Mouse (Mus musculus) limb, embryonic 15.5 days (tissue): ENCODE results near the gene Eef1a1. TPM values are rescaled to one million over a fixed set of nuclear protein-coding genes. Genes with fewer than 3 reads are reported as not detected.
A peak's percentile ranks its signal among the peaks of the same experiment; 100 is the strongest.

Experiments used
- ATAC-seq: fragments of 200-750 bp; cut with Nextera tagmentation; 2 replicates; pipeline ENCODE4 v1.8.0; 2017; ENCODE audit warnings: low read depth, moderate TSS enrichment; ENCODE audit not compliant: insufficient number of reproducible peaks, low FRiP score, low TSS enrichment
- H3K27ac ChIP-seq: fragments of 300-500 bp; sonication (generic); 2 replicates; pipeline ENCODE4 v1.5.1; 2015; ENCODE audit warnings: moderate library complexity, mild to moderate bottlenecking, inconsistent platforms
- H3K27me3 ChIP-seq: fragments of 300-500 bp; sonication (generic); 2 replicates; pipeline ENCODE4 v1.6.1; 2015; ENCODE audit warnings: inconsistent platforms
- H3K36me3 ChIP-seq: fragments of 300-500 bp; sonication (generic); 2 replicates; pipeline ENCODE4 v1.6.1; 2015; ENCODE audit warnings: inconsistent platforms
- H3K4me1 ChIP-seq: fragments of 300-500 bp; sonication (generic); 2 replicates; pipeline ENCODE4 v1.6.1; 2015; ENCODE audit warnings: inconsistent platforms
- H3K4me2 ChIP-seq: fragments of 300-500 bp; sonication (generic); 2 replicates; pipeline ENCODE4 v1.6.1; 2015; ENCODE audit warnings: mild to moderate bottlenecking, inconsistent platforms
- H3K4me3 ChIP-seq: fragments of 300-500 bp; sonication (generic); 2 replicates; pipeline ENCODE4 v1.5.1; 2015; ENCODE audit warnings: mild to moderate bottlenecking, inconsistent platforms
- H3K9ac ChIP-seq: fragments of 300-500 bp; sonication (generic); 2 replicates; pipeline ENCODE4 v1.6.1; 2015; ENCODE audit warnings: inconsistent platforms
- H3K9me3 ChIP-seq: fragments of 300-500 bp; sonication (generic); 2 replicates; pipeline ENCODE4 v1.6.1; 2016; ENCODE audit warnings: inconsistent platforms
- WGBS: fragments of 180-500 bp; shearing (Covaris S2); methylation state at CpG from one replicate; pipeline ENCODE4 v1.1.7; 2015; 5-methylcytosine and 5-hydroxymethylcytosine counted together
- microRNA-seq: library from miRNA; unstranded; fragments of <30 nt; microRNA quantifications from one replicate; pipeline ENCODE4, GENCODE M21; 2016
- polyA plus RNA-seq: library from polyadenylated mRNA; unstranded; fragments of >200 nt; fragmentation: Nextera tagmentation; extraction: Ambion mirVana; gene quantifications from 2 replicates; pipeline ENCODE4 v1.2.1, GENCODE M21; 2015

The Eef1a1 gene
- polyA plus RNA-seq, 1 experiment from 2014 or later, result 5,127 TPM

DNA sequence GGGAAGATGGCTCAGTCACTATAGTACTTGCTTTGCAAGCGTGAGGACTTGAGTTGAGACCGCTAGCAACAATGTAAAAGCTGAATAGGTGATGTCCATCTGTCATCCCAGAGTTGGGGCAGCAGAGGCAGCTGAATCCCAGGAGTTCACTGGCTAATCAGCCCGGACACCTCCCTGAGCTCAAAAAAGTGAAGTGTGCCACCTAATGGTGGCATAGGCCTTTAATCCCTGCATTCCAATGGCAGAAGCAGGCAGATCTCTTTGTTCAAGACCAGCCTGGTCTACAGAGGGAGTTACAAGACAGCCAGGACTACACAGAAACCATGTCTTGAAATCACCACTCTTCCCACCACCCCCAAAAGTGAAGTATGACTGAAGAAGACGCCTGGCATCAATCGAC, 56.5 kb downstream of the Eef1a1 start:
- H3K4me3 ChIP-seq, result no peak overlapping the region
- no peak for ATAC-seq
- H3K4me1 ChIP-seq, result no peaks in the 10 kb centered on the region
- no peak overlapping the region for H3K4me2 ChIP-seq
- no peak overlapping the region for H3K9ac ChIP-seq
- H3K27ac ChIP-seq, result no peak overlapping the region
- WGBS, result 88% methylated on average over 5 of the region's 5 CpGs
- no peaks in the 10 kb centered on the region for H3K36me3 ChIP-seq
- no peaks in the 10 kb centered on the region for H3K9me3 ChIP-seq
- no peaks in the 10 kb centered on the region for H3K27me3 ChIP-seq

DNA sequence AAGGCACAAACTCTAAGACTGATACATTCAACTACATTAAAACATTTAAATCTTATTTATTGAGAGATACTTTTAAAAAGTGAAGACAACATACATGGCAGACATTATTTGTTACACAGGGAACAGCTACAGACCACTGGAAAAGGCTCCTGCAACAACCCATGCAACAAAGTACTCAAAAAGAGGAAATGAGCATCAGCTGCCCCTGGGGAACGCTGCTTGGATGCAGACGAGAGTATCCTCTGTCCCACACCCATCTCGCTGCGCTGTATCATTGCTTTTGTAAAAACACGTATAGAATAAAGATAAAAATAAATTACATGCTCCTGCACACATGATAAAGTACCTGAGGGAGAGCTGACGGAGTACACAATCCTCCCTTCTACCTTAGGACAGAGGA, 58.5 kb downstream of the Eef1a1 start:
- no peak for ATAC-seq
- WGBS, result 71% methylated on average over 6 of the region's 6 CpGs
- no peaks in the 10 kb centered on the region for H3K4me1 ChIP-seq
- H3K36me3 ChIP-seq, result no peaks in the 10 kb centered on the region
- no peak overlapping the region for H3K4me3 ChIP-seq
- no peak overlapping the region for H3K4me2 ChIP-seq
- H3K27ac ChIP-seq, result no peak overlapping the region
- H3K9me3 ChIP-seq, result no peaks in the 10 kb centered on the region
- H3K27me3 ChIP-seq, result no peaks in the 10 kb centered on the region
- no peak overlapping the region for H3K9ac ChIP-seq

DNA sequence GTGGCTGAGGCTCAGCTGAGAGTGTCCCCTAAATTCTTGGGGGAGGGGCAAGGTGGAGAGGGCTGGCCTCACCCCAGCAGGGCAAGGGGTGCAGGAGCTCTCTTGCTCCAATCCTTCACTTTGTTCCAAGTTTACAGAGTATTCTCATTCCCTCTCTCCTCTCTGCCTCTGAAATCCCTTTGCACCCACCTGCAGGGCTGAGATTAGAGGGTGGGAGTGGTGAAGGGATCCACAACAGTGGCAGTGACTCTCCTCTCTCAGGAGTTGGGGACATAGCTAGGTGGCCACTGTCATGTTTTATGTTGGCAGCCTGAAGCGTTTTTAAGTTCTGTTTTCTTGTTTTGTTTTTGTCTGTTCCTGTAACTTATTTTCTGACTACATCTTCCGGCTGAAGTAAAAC, 59.4 kb downstream of the Eef1a1 start:
- no peak for ATAC-seq
- no peaks in the 10 kb centered on the region for H3K27me3 ChIP-seq

DNA sequence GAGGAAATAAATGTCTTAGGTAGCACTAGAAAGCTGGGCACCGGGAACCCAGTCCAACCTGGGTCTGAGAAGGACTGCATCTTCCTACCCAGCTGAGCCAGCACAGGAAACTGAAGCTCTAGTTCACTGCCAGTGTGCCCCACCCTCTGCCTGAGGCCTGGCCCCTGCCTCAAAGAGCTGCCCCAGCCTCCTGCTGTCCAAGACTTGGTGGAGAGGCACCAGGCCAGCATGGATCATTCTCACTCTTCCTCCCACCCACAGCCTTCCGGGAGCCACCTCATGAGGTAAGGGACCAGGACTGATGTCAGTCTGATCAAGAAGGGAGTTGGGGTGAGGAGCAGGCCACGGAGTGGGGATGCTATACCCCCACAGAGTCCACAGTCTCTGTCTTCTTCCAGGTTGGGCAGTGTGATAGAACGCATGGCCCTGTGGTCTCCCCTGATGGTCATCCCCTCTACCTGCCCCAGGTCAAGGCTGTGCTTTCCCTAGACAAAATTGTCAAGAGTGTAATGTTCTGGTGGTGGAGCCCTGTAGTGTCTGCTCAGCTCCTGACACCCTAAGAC, 60.0 kb downstream of the Eef1a1 start:
- Histone ChIP-seq H3K9me3 (no peaks in the 10 kb centered on the region), H3K4me1 (no peaks in the 10 kb centered on the region), H3K4me3 (no peak overlapping the region), H3K36me3 (no peaks in the 10 kb centered on the region), H3K9ac (no peak overlapping the region), H3K4me2 (no peak overlapping the region), H3K27ac (no peak overlapping the region), H3K27me3 (no peaks in the 10 kb centered on the region)
- ATAC-seq, result peak; percentile 35; the same call in 1 of the 2 replicates
- WGBS, result 73% methylated on average over 4 of the region's 4 CpGs

More for the DNA sequence above, 59.4 kb downstream of the Eef1a1 start:
- 56% methylated on average over 2 of the region's 2 CpGs for WGBS
- Histone ChIP-seq H3K4me3 (no peak overlapping the region), H3K27ac (no peak overlapping the region), H3K9me3 (no peaks in the 10 kb centered on the region), H3K4me2 (no peak overlapping the region), H3K9ac (no peak overlapping the region), H3K4me1 (no peaks in the 10 kb centered on the region), H3K36me3 (no peaks in the 10 kb centered on the region)

Small RNA genes lying within 50 kb of the gene (microRNA-seq; reads per million reads assigned to microRNA genes)
- not detected for gene Gm26377

Other genes starting within 250 kb of the Eef1a1 start
- gene Gm3776, start 232.0 kb downstream of the Eef1a1 start, polyA plus RNA-seq, result 12.5 and 12.9 TPM in 2 replicates
- 0.22 and 0.29 TPM in 2 replicates for gene Gm10639, start 199.2 kb downstream of the Eef1a1 start, polyA plus RNA-seq
- not detected in 2 replicates for gene Omt2a, start 174.4 kb downstream of the Eef1a1 start, polyA plus RNA-seq
- not detected in 2 replicates for gene Omt2b, start 161.6 kb downstream of the Eef1a1 start, polyA plus RNA-seq
- 15.4 and 16.8 TPM in 2 replicates for gene Gsta2, start 133.4 kb downstream of the Eef1a1 start, polyA plus RNA-seq
- 0.42 TPM in 1 of 2 replicates, not detected in the other for gene Dppa5a, start 121.0 kb downstream of the Eef1a1 start, polyA plus RNA-seq
- 2.9 and 3.4 TPM in 2 replicates for gene Ooep, start 110.4 kb downstream of the Eef1a1 start, polyA plus RNA-seq
- 0.15 and 0.27 TPM in 2 replicates for gene Ddx43, start 93.4 kb downstream of the Eef1a1 start, polyA plus RNA-seq
- gene Cgas, start 45.9 kb downstream of the Eef1a1 start, polyA plus RNA-seq, result 2.7 and 3.4 TPM in 2 replicates
- 21.2 and 24.6 TPM in 2 replicates for gene Mto1, start 40.9 kb downstream of the Eef1a1 start, polyA plus RNA-seq
- gene Gm17324, start 40.4 kb downstream of the Eef1a1 start, polyA plus RNA-seq, result 0.71 and 0.83 TPM in 2 replicates
- 22.4 and 22.9 TPM in 2 replicates for gene Slc17a5, start 98.9 kb upstream of the Eef1a1 start, polyA plus RNA-seq
- 23.3 and 24.6 TPM in 2 replicates for gene Cd109, start 126.4 kb upstream of the Eef1a1 start, polyA plus RNA-seq